Mouse (Mus musculus) adrenal gland, adult (tissue): ENCODE results near the gene Megf8.

Source experiments
- DNase-seq, 2 experiments: peaks; one replicate each; pipeline ENCODE4 v3.0.0; 2022 to 2023; ENCODE audit warnings: low spot score in 1 of 2; ENCODE audit not compliant: inconsistent age in 2 of 2

Gene Megf8

DNA sequence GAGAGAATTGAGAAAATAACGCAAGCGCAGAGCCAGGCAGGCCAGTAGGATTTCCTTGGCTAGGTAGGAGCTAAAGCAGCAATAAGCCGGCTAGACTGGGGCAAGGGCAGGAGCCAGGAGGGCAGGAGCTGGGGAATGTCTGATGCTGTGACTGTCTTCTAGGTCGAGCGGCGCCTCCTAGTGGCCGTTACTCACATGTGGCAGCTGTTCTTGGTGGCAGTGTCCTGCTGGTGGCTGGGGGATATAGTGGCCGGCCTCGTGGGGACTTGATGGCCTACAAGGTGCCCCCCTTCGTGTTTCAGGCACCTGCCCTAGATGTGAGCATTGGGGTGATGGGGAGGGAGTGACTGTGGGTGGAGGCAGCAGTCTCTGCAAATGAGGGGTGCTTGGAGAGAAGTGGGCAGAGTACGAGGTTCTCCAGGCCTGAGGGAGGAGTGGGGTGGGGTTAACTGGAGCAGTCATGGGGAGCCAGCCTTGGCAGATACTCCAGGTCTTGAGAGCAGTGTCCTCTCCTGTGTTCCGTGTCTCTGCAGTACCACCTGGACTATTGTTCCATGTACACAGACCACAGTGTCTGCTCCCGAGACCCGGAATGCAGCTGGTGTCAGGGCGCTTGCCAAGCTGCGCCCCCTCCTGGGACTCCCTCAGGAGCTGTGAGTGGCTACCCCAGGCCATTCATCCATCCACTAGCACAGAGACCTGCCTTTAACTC, 16.8 kb downstream of the Megf8 start:
- DNase-seq = peak; percentile 74 to 89

GRCm38 (mm10) chr7:25334472-25334871, 17.5 kb downstream of the Megf8 start:
- DNase-seq = no peak

- no peak for DNase-seq
These were observed 22.4 kb downstream of the Megf8 start for GRCm38 (mm10) chr7:25339329-25339728.

DNA sequence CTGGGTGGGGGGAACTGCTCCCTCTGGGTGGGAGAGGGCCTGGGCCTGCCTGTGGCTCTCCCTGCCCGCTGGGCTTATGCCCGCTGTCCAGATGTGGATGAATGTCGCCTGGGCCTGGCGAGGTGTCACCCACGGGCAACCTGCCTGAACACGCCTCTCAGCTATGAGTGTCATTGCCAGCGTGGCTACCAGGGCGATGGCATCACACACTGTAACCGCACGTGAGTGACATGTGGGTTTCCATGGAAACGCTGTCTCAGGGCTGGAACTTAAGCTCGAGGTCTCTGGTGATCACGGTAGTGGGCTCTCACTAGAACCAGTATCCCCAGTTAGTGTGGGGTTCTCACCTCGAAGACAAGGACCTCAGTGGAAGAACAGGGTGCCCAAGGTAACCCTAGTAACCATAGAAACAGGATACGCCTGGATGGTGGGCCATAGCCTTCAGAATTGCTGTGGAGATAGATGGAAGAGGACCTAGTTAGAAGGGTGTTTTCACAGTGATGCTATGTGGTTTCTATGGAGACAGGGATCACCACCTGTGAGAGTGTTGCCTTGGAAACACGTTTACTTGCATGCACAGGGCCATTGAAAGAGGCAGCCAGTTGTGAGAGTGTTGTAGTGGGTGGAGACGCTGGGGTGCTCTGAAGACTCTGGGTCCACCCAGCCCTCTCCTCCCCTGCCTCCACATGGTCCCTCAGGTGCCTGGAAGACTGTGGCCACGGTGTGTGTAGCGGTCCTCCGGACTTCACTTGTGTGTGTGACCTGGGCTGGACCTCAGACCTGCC, 24.2 kb downstream of the Megf8 start:
- no peak for DNase-seq

DNA sequence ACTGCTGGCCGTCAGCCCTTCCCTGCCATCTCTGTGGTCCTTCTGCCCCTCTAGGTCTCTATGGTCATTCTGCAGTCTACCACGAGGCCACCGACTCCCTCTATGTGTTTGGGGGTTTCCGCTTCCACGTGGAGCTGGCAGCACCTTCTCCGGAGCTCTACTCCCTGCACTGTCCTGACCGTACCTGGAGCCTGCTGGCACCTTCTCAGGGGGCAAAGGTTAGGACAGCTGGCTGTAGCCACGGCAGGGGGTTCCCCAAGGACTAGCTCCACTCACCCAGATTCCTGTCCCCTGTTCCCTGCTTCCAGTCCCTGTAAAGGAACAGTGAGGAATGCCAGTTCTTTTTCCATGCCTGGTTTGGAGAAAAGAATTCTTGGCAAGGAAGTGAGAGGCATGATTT, 31.9 kb downstream of the Megf8 start:
- no peak for DNase-seq

DNA sequence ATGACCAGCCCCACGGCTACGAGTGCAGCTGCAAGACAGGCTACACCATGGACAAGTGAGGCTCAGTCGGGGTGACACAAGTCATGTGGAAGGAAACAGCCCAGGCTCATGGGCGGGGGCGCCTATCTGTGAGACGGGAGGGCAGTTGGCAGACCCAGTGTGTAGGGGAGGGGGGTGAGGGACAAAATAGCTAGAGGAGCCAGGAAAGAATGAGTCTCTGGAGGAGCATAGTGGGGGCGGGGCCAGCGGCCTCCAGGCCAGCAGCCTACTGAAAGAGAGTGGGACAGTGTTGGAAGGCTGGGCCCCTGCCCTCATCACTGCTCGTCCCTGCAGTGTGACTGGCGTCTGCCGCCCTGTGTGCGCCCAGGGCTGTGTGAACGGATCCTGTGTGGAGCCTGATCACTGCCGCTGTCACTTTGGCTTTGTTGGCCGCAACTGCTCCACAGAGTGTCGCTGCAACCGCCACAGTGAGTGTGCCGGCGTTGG, 41.8 kb downstream of the Megf8 start:
- no peak for DNase-seq

DNA sequence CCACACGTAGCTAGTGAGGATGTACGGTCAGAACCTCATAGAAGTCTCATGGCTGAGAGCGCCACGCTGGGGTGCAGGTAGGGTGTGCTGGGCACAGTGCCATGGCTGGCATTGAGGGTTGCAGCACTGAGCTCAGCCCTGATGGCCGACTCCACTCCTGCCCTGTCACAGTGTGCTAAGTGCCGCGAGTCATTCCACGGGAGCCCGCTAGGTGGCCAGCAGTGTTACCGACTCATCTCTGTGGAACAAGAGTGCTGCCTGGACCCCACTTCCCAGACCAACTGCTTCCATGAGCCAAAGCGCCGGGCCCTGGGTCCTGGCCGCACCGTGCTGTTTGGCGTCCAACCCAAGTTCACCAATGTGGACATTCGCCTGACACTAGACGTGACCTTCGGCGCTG, 46.2 kb downstream of the Megf8 start:
- DNase-seq = peak; percentile 56 to 78

DNA sequence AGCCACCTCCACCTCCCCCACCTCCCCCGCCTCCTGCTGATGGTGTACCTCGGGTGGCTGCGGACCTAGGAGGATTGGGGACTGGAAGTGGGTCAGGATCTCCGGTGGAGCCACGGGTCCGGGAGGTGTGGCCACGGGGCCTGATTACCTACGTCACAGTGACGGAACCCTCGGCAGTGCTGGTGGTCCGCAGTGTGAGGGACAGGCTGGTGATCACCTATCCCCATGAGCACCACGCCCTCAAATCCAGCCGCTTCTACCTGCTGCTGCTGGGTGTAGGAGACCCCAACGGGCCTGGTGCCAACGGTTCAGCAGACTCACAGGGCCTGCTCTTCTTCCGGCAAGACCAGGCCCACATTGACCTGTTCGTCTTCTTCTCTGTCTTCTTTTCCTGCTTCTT, 46.7 kb downstream of the Megf8 start:
- no peak for DNase-seq

GRCm38 (mm10) chr7:25365937-25366625, 49.1 kb downstream of the Megf8 start:
- DNase-seq = no peak

GRCm38 (mm10) chr7:25367632-25368293, 50.8 kb downstream of the Megf8 start:
- DNase-seq = peak; percentile 56 to 77

DNA sequence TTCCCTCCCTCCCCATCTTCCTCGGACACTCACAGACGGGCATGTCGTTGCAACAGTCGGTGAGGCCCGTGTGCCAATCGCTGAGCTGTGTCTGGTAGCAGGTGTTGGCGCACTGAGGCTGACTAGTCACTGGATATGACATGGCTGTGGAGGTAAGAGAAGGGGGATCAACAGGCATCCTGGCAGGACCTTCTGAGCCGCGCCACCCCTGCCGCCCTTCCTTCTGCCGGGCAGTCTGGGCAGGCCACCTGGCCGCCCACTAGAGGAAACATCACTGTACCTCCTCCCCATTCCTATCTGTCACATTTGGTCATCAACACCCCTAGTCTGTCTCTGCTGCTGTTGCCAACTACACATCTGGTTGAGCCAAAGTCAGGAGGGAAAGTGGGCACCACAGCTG, 51.4 kb downstream of the Megf8 start:
- no peak for DNase-seq

GRCm38 (mm10) chr7:25369058-25369749, 52.2 kb downstream of the Megf8 start, which contains the start of gene Cnfn:
Cnfn (minus strand) TSS chr7:25369724.
- no peak for DNase-seq

DNA sequence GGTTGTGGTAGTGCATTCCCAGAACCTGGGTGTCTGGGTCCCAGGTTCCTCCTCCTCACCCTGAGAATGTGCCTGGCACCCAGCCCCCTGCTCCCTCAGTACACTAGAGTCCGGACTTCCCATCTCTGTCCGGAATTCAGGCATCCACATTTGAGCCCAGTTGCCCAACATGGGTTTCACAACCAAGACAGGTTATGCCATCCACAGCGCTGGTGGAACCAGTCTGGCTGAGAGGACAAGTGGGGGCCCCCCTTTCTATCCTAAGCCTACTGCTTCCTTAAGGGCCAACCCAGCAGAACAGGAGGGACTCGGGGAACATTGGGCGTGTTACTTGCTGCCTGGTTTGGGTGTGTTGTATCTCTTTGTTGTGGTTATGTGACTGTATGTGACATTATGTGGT, 55.5 kb downstream of the Megf8 start:
- DNase-seq = peak in 1 of 2 experiments; percentile 55

GRCm38 (mm10) chr7:25376556-25376955, 59.6 kb downstream of the Megf8 start:
- DNase-seq = peak; percentile 94 to 99

GRCm38 (mm10) chr7:25377100-25377700, 60.2 kb downstream of the Megf8 start:
- DNase-seq = peak; percentile 81 to 92

DNA sequence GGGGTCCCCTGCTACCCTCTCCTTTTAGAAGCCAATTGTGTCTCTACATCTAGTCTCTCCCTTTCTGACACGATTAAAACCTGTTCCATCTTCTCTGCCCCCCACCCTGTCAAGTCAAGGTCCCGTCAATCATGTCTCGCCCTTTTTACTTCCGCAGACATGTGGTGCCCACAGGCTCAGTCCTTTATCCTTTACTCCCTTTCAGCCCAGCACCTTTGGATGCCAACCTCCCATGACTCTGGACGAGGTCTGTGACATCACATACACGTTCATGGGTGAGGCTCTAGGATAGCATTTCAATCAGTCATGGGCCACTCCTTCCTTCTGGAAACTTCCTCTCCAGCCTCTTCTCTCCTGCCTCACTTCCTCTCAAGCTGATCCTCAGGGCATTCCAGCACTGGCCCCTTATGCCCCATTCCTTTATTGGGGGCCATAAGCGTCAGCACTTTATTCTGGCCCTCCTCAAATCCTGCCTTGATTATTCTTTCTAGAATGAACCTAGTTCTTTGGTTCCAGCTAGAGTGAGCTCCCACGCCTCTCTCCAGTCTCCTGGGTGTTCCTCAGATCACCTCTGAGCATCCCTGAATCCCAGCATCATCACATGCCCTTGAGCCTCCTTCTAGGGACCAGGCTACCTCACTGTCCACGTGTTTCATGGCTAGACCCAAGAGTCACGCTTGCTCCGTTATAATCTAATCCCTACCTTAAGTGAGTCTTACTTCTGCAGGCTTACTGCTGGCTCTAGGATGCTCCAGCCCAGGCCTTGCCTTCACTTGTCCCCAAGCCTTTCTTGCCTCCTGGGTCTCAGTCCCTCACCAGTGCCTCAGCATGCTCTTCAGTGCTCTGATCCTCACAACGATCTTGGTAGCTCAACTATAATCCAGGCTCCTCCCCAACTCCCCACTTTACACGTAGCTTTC, 61.5 kb downstream of the Megf8 start:
- peak in 1 of 2 experiments; percentile 76 for DNase-seq

DNA sequence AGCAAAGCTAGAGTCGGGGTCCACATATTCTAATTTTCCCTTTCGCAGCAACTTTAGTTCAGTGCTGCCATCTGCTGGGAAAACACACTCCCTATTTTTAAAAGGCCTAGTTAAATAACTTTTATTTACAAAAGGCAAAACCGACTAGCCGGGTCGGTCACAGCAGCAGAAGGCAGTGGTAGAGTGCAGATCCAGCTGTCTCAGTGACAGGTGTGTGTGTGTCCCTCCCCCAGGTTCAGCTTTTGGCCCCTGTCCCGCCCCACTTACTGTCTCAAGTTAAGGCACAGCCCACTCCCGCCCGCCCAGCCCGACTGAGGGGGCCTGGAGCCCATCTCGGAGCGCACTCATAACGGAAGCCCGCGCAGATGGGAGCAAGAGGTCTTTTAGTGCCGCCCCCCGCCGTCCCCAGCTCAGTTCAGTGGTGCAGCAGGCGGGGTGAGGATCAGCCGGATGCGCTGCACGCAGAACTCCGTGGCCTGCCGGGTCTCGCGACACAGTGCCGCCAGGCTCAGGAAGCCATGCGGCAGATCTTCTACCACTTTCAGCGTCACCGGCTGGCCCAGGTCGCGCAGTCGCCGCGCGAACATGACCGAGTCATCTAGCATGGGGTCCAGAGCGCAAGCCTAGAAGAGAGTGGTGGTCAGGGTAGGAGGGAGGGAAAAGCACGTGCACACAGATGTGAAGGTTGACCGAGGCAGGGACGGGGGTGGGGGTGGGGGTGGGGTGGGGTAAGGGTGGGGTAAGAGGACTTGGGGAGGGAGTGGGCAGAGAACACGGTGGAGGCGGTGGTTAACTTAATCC, 62.8 kb downstream of the Megf8 start:
- DNase-seq = peak; percentile 63 to 85
